Mouse (Mus musculus) gastrocnemius, adult 2 months (tissue): Measurements from ENCODE around the gene Itpk1. TPM values are rescaled to one million over a fixed set of nuclear protein-coding genes. Genes with fewer than 3 reads are reported as not detected.

Source experiments
- DNase-seq: peaks from one replicate; pipeline ENCODE4 v3.0.0; 2022
- H3K27ac ChIP-seq: fragments of 200-600 bp; 2 replicates; pipeline ENCODE4 v1.8.1; 2022; ENCODE audit warnings: mild to moderate bottlenecking
- H3K4me3 ChIP-seq: fragments of 200-600 bp; 2 replicates; pipeline ENCODE4 v1.8.1; 2022; ENCODE audit warnings: mild to moderate bottlenecking, moderate library complexity
- CTCF ChIP-seq: fragments of 200-600 bp; IDR thresholded peaks from 2 replicates; pipeline ENCODE4 v1.8.1; 2022; ENCODE audit warnings: antibody characterized with exemption, mild to moderate bottlenecking, moderate library complexity
- intact Hi-C: fragments of 180-260 bp; cut with DNase I; formaldehyde crosslinking; loops from one replicate; pipeline ENCODE4 v1.15.1; 2025
- total RNA-seq, 2 experiments: library from RNA; stranded (reverse); gene quantifications; 2 replicates each; pipeline ENCODE4 v1.2.3; 2021

The Itpk1 gene
- total RNA-seq, 2 experiments from 2014 or later: 6.5 to 6.6 TPM

DNA sequence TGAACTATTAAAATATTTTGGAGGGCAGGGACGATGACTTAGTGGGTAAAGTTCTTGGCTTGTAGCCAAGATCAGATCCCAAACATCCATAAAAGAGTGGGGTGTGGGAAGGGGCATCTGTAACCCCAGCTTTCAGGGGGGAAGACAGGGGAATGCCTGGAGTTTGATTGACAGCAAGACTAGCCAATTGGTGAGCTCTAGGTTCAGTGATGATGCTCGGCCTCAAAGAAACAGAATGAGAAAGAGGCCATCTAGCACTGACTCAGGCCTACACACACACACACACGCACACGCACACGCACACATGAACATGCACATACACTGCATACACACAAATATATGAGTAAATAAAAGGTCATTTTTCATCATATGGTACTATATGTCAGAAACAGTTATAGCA, 5.2 kb upstream of the Itpk1 start:
- H3K4me3 ChIP-seq: no peak overlapping the region

GRCm38 (mm10) chr12:102708220-102708619, 3.5 kb upstream of the Itpk1 start:
- intact Hi-C loops: loop anchor here (1.0 to 5.0 kb wide), 2 partner anchors 129 to 1931 kb away; partner anchors contain the start of gene Dglucy
- H3K27ac ChIP-seq: 0 out of 2 replicates have a peak overlapping the region, but pooled peaks have one; percentile 13
- peak; percentile 76 for DNase-seq
- H3K4me3 ChIP-seq: no peak overlapping the region
- TF ChIP-seq CTCF: peak; percentile 65

More for the DNA sequence above, 5.2 kb upstream of the Itpk1 start:
- no peak for TF ChIP-seq CTCF
- intact Hi-C loops: loop anchor here (5.0 to 10.0 kb wide), 2 partner anchors 215 to 1933 kb away; partner anchors contain the start of gene Dglucy
- no peak overlapping the region for H3K27ac ChIP-seq
- DNase-seq: no peak

DNA sequence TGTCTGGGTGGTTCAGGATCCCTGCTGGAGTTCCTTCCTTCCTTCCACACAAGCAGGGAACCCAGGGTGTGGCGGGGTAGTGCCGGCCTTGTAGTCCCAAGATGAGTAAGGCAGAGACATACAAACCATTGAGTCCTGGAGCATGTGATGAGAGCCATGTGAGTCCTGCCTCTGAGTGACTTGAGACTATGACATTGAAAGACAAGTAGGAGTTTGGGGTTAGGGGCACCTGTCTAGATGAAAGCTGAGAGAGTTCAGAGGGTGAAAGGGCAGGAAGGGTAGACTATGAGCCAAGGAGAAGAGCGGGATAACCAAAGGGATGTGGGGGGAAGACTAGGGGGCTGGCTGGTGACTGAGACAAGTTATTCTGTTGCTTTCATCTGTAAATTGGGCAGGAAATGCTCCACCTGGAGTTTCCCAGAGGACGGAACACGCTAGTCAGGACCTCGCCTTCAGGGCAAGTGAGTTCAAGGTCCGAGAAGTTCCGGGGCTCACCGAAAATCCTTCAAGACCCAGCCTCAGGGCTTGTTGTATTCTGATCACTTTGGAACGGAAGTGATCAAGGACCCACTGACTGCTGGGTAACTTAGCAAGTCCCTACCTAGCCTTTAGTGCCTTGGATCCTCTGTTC, 2.2 kb upstream of the Itpk1 start:
- intact Hi-C loops: loop anchor here (5.0 kb wide), 1 partner anchor 1930 kb away; the partner anchor contains the start of gene Dglucy
- no peak for DNase-seq
- Histone ChIP-seq H3K27ac (no peak overlapping the region), H3K4me3 (no peak overlapping the region)
- TF ChIP-seq CTCF: no peak

- Histone ChIP-seq H3K4me3 (peak overlapping the region; percentile 97), H3K27ac (peak overlapping the region; percentile 92)
- intact Hi-C loops: loop anchor here (5.0 kb wide), 1 partner anchor 1929 kb away; the partner anchor contains the start of gene Dglucy
- no peak for TF ChIP-seq CTCF
- no peak for DNase-seq
These were observed 1.3 kb upstream of the Itpk1 start for GRCm38 (mm10) chr12:102705906-102706640.

DNA sequence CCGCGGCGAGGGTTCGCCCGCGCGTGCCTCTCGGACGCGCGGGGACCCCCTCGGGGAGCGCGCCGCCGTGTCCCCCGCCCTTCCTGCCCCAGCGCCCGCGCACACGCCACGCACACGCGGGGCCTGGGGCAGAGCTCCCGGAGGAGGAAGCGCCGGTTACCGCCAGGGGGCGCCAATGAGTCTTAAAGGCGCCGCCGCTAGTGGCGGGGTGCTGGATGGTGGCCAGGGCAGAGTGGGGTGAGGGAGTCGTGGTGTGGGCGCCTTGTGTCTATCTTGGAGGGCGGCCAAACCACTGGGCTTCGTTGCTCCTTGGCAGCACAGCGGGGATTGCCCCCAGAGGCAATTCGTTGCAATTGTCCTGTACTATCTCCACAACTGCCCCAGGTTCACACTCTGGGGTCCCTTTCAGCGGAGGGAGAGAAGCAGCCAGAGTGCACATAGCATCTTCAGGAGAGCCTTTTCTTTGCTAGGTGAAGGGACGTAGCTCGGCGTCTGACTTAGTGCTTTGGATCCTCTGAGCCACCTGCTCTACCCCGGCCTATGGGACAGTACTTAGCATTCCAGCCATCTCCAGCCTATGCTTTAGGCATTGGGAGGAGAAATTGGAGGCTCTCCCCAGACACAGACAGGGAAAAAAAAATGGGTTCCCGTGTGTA, 614 bp upstream of the Itpk1 start:
- Histone ChIP-seq H3K27ac (peak overlapping the region; percentile 92), H3K4me3 (peak overlapping the region; percentile 97)
- no peak; the same call in 1 of the 2 replicates for TF ChIP-seq CTCF
- peak; percentile 93 for DNase-seq
- intact Hi-C loops: loop anchor here (5.0 kb wide), 1 partner anchor 1928 kb away; the partner anchor contains the start of gene Dglucy

DNA sequence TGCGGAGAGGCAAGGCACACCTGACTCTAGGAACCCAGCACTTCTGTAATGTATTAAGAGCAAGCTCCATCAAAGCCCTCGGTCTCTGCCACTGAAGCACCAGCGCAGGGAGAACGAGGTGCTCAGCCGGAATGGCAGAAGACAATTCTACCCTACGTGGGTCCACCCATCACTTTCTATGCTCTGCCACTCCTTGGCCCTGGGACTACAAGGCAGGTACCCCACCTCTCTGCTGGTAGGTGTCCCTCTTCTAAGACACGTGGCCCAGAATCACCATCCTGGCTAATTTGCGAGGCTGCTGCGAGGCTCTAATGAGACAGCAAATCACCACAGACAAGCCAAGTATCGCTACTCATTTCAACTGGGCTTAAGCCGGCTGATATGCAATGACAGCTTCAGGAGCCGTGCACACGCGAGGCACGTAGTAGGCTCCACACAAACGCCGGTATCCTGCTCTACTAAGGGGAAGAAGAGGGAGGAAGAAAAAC, 765 bp downstream of the Itpk1 start:
- intact Hi-C loops: loop anchor here (5.0 kb wide), 1 partner anchor 82 kb away; no protein-coding TSS in a partner anchor
- H3K27ac ChIP-seq: peak overlapping the region; percentile 91

GRCm38 (mm10) chr12:102703441-102703840, 1.3 kb downstream of the Itpk1 start:
- H3K27ac ChIP-seq: peak overlapping the region; percentile 91
- no peak for DNase-seq
- no peak for TF ChIP-seq CTCF
- intact Hi-C loops: loop anchor here (5.0 kb wide), 1 partner anchor 81 kb away; no protein-coding TSS in a partner anchor
- H3K4me3 ChIP-seq: peak overlapping the region; percentile 97

More for the DNA sequence above, 765 bp downstream of the Itpk1 start:
- DNase-seq: no peak
- H3K4me3 ChIP-seq: peak overlapping the region; percentile 97
- TF ChIP-seq CTCF: no peak

- intact Hi-C loops: loop anchor here (5.0 kb wide), 1 partner anchor 81 kb away; no protein-coding TSS in a partner anchor
- no peak for DNase-seq
- peak; percentile 39 for TF ChIP-seq CTCF
- H3K27ac ChIP-seq: peak overlapping the region; percentile 91
- peak overlapping the region; percentile 97 for H3K4me3 ChIP-seq
These were observed 1.7 kb downstream of the Itpk1 start for GRCm38 (mm10) chr12:102703111-102703412.

GRCm38 (mm10) chr12:102702356-102703110, 2.2 kb downstream of the Itpk1 start:
- TF ChIP-seq CTCF: peak; percentile 81
- peak overlapping the region; percentile 91 for H3K27ac ChIP-seq
- peak; percentile 83 for DNase-seq
- intact Hi-C loops: loop anchor here (5.0 kb wide), 1 partner anchor 80 kb away; no protein-coding TSS in a partner anchor
- peak overlapping the region; percentile 97 for H3K4me3 ChIP-seq

DNA sequence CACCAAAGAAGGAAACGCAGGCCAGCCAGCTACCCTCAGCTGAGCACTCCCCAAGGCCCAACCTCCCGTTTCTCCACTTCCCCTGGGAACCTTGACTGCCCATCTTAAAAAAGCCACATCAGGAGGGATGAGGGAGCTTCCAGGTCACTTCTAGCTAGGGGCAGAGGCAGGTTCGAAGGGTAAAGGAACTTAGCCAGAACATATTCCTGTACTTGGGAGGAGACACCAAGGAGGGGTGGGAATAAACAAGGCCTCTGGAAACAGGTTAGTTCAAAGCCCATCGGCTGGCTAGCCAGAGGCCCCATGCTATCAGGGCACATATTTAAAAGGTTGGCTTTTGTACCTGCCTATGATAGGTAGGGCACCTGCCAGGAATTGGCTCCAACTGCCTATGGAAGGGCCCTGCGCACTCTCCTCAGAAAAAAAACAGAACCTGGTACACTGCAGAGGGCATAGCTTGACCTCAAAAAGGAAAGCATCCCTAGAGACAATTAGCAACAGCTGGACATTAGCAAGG, 3.0 kb downstream of the Itpk1 start:
- no peak for TF ChIP-seq CTCF
- H3K4me3 ChIP-seq: no peak overlapping the region
- intact Hi-C loops: loop anchor here (5.0 kb wide), 1 partner anchor 79 kb away; no protein-coding TSS in a partner anchor
- H3K27ac ChIP-seq: no peak overlapping the region; the same call in 1 of the 2 replicates
- no peak for DNase-seq

- intact Hi-C loops: loop anchor here (5.0 kb wide), 1 partner anchor 78 kb away; no protein-coding TSS in a partner anchor
- Histone ChIP-seq H3K27ac (no peak overlapping the region), H3K4me3 (no peak overlapping the region)
- DNase-seq: no peak
- no peak for TF ChIP-seq CTCF
These were observed 4.3 kb downstream of the Itpk1 start for GRCm38 (mm10) chr12:102700453-102700852.
